Mouse (Mus musculus) midbrain, embryonic 15.5 days (tissue): ENCODE data around the gene Odf3l2. TPM values are rescaled to one million over a fixed set of nuclear protein-coding genes. Genes with fewer than 3 reads are reported as not detected.

Experiments
- ATAC-seq: fragments of 200-750 bp; cut with Nextera tagmentation; replicated peaks from 2 replicates; pipeline ENCODE4 v1.8.0; 2017; ENCODE audit warnings: moderate TSS enrichment
- H3K27ac ChIP-seq: fragments of 300-500 bp; sonication (generic); 2 replicates; pipeline ENCODE4 v1.5.1; 2015; ENCODE audit warnings: mild to moderate bottlenecking, inconsistent platforms
- H3K27me3 ChIP-seq: fragments of 300-500 bp; sonication (generic); replicated peaks from 2 replicates; pipeline ENCODE4 v1.6.1; 2015; ENCODE audit warnings: inconsistent platforms
- H3K36me3 ChIP-seq: fragments of 300-500 bp; sonication (generic); replicated peaks from 2 replicates; pipeline ENCODE4 v1.6.1; 2015; ENCODE audit warnings: inconsistent platforms
- H3K4me1 ChIP-seq: fragments of 300-500 bp; sonication (generic); 2 replicates; pipeline ENCODE4 v1.6.1; 2015; ENCODE audit warnings: inconsistent platforms
- H3K4me2 ChIP-seq: fragments of 300-500 bp; sonication (generic); 2 replicates; pipeline ENCODE4 v1.6.1; 2015; ENCODE audit warnings: inconsistent platforms, mild to moderate bottlenecking, moderate library complexity
- H3K4me3 ChIP-seq: fragments of 300-500 bp; sonication (generic); 2 replicates; pipeline ENCODE4 v1.5.1; 2015; ENCODE audit warnings: mild to moderate bottlenecking, inconsistent platforms
- H3K9ac ChIP-seq: fragments of 300-500 bp; sonication (generic); 2 replicates; pipeline ENCODE4 v1.6.1; 2015; ENCODE audit warnings: mild to moderate bottlenecking, inconsistent platforms
- H3K9me3 ChIP-seq: fragments of 300-500 bp; sonication (generic); 2 replicates; pipeline ENCODE4 v1.6.1; 2016; ENCODE audit warnings: inconsistent platforms
- WGBS: fragments of 180-500 bp; shearing (Covaris S2); methylation state at CpG from one replicate; pipeline ENCODE4 v1.1.7; 2015; ENCODE audit warnings: mixed read lengths; 5-methylcytosine and 5-hydroxymethylcytosine counted together
- polyA plus RNA-seq: library from polyadenylated mRNA; unstranded; fragments of >200 nt; fragmentation: Nextera tagmentation; extraction: Ambion mirVana; gene quantifications from 2 replicates; pipeline ENCODE4 v1.2.1, GENCODE M21; 2015

The Odf3l2 gene
- polyA plus RNA-seq, 1 experiment from 2014 or later, result 0.44 TPM

GRCm38 (mm10) chr10:79682916-79683582 is 37.5 kb upstream of the Odf3l2 start:
- Histone ChIP-seq H3K9ac (peak overlapping the region; percentile 60), H3K4me1 (peaks cover 26% of the 10 kb centered on the region), H3K4me2 (peak overlapping the region; percentile 91), H3K4me3 (peak overlapping the region; percentile 69), H3K27ac (no peak overlapping the region; the same call in 1 of the 2 replicates), H3K27me3 (no peaks in the 10 kb centered on the region), H3K9me3 (no peaks in the 10 kb centered on the region), H3K36me3 (peaks cover 8% of the 10 kb centered on the region; the same call in 1 of the 2 replicates)
- no peak for ATAC-seq
- 5% methylated on average over 10 of the region's 10 CpGs for WGBS

GRCm38 (mm10) chr10:79682551-79682915 is 37.0 kb upstream of the Odf3l2 start:
- peak overlapping the region; percentile 91 for H3K4me2 ChIP-seq
- peak; percentile 15 for ATAC-seq
- peak overlapping the region; percentile 91 for H3K27ac ChIP-seq
- H3K27me3 ChIP-seq, result no peaks in the 10 kb centered on the region
- H3K9ac ChIP-seq, result peak overlapping the region; percentile 60
- H3K9me3 ChIP-seq, result no peaks in the 10 kb centered on the region
- H3K4me3 ChIP-seq, result peak overlapping the region; percentile 69
- 1% methylated on average over 10 of the region's 10 CpGs for WGBS
- peaks cover 26% of the 10 kb centered on the region for H3K4me1 ChIP-seq
- H3K36me3 ChIP-seq, result peaks cover 6% of the 10 kb centered on the region; the same call in 1 of the 2 replicates

GRCm38 (mm10) chr10:79681591-79682245 is 36.2 kb upstream of the Odf3l2 start, which contains the start of gene Cdc34:
Gene Cdc34 (plus strand): TSS chr10:79682195.
- peaks cover 6% of the 10 kb centered on the region; the same call in 1 of the 2 replicates for H3K36me3 ChIP-seq
- H3K4me2 ChIP-seq, result peak within 1 kb of the TSS; percentile 91
- H3K27ac ChIP-seq, result peak within 1 kb of the TSS; percentile 91
- peak within 1 kb of the TSS; percentile 69 for H3K4me3 ChIP-seq
- WGBS, result under 1% methylated on average over 70 of the region's 84 CpGs
- H3K9ac ChIP-seq, result peak within 1 kb of the TSS; percentile 60
- no peaks in the 10 kb centered on the region for H3K9me3 ChIP-seq
- peak; percentile 94 for ATAC-seq
- H3K27me3 ChIP-seq, result no peaks in the 10 kb centered on the region
- H3K4me1 ChIP-seq, result peaks cover 26% of the 10 kb centered on the region

- Histone ChIP-seq H3K27me3 (no peaks in the 10 kb centered on the region), H3K4me1 (peaks cover 26% of the 10 kb centered on the region), H3K9me3 (no peaks in the 10 kb centered on the region), H3K9ac (peak overlapping the region; percentile 52), H3K27ac (peak overlapping the region; percentile 91), H3K36me3 (peaks cover 7% of the 10 kb centered on the region; the same call in 1 of the 2 replicates), H3K4me3 (peak overlapping the region; percentile 69), H3K4me2 (peak overlapping the region; percentile 67)
- WGBS, result 41% methylated on average over 11 of the region's 11 CpGs
- ATAC-seq, result peak; percentile 40
These were observed 35.3 kb upstream of the Odf3l2 start for GRCm38 (mm10) chr10:79680606-79681495.

- H3K9me3 ChIP-seq, result no peaks in the 10 kb centered on the region
- WGBS, result 61% methylated on average over 44 of the region's 44 CpGs
- peaks cover 7% of the 10 kb centered on the region; the same call in 1 of the 2 replicates for H3K36me3 ChIP-seq
- no peak overlapping the region for H3K4me3 ChIP-seq
- H3K27me3 ChIP-seq, result no peaks in the 10 kb centered on the region
- peaks cover 15% of the 10 kb centered on the region for H3K4me1 ChIP-seq
- H3K27ac ChIP-seq, result no peak overlapping the region
- no peak overlapping the region for H3K4me2 ChIP-seq
- no peak for ATAC-seq
- no peak overlapping the region for H3K9ac ChIP-seq
These were observed 30.0 kb upstream of the Odf3l2 start for GRCm38 (mm10) chr10:79675346-79676035.

GRCm38 (mm10) chr10:79673054-79673453 is 27.5 kb upstream of the Odf3l2 start:
- Histone ChIP-seq H3K27ac (no peak overlapping the region), H3K9me3 (no peaks in the 10 kb centered on the region), H3K9ac (no peak overlapping the region), H3K4me2 (no peak overlapping the region), H3K4me3 (no peak overlapping the region), H3K27me3 (no peaks in the 10 kb centered on the region), H3K36me3 (peaks cover 7% of the 10 kb centered on the region; the same call in 1 of the 2 replicates), H3K4me1 (peaks cover 26% of the 10 kb centered on the region)
- no peak for ATAC-seq
- WGBS, result 95% methylated on average over 3 of the region's 3 CpGs

GRCm38 (mm10) chr10:79672088-79672455 is 26.5 kb upstream of the Odf3l2 start:
- Histone ChIP-seq H3K4me3 (no peak overlapping the region), H3K36me3 (peaks cover 7% of the 10 kb centered on the region; the same call in 1 of the 2 replicates), H3K9ac (no peak overlapping the region), H3K27me3 (no peaks in the 10 kb centered on the region), H3K27ac (no peak overlapping the region), H3K9me3 (no peaks in the 10 kb centered on the region), H3K4me2 (no peak overlapping the region), H3K4me1 (peaks cover 32% of the 10 kb centered on the region)
- WGBS, result 62% methylated on average over 3 of the region's 3 CpGs
- no peak for ATAC-seq

- WGBS, result 69% methylated on average over 6 of the region's 6 CpGs
- no peak overlapping the region for H3K4me3 ChIP-seq
- H3K27ac ChIP-seq, result no peak overlapping the region
- H3K9ac ChIP-seq, result no peak overlapping the region
- H3K27me3 ChIP-seq, result no peaks in the 10 kb centered on the region
- H3K4me2 ChIP-seq, result no peak overlapping the region
- no peak for ATAC-seq
- no peaks in the 10 kb centered on the region for H3K9me3 ChIP-seq
- H3K36me3 ChIP-seq, result peaks cover 7% of the 10 kb centered on the region; the same call in 1 of the 2 replicates
- peaks cover 32% of the 10 kb centered on the region for H3K4me1 ChIP-seq
These were observed 26.0 kb upstream of the Odf3l2 start for GRCm38 (mm10) chr10:79671396-79672087.

GRCm38 (mm10) chr10:79670071-79670888 is 24.7 kb upstream of the Odf3l2 start:
- H3K4me1 ChIP-seq, result peaks cover 32% of the 10 kb centered on the region
- peak; percentile 34 for ATAC-seq
- no peaks in the 10 kb centered on the region for H3K27me3 ChIP-seq
- H3K4me3 ChIP-seq, result peak overlapping the region; percentile 90
- H3K9ac ChIP-seq, result peak overlapping the region; percentile 90
- peak overlapping the region; percentile 99 for H3K27ac ChIP-seq
- WGBS, result 32% methylated on average over 15 of the region's 15 CpGs
- no peaks in the 10 kb centered on the region for H3K9me3 ChIP-seq
- peaks cover under 1% of the 10 kb centered on the region; the same call in 1 of the 2 replicates for H3K36me3 ChIP-seq
- H3K4me2 ChIP-seq, result peak overlapping the region; percentile 85

GRCm38 (mm10) chr10:79669576-79670057 is 24.1 kb upstream of the Odf3l2 start:
- H3K4me3 ChIP-seq, result peak overlapping the region; percentile 90
- under 1% methylated on average over 47 of the region's 47 CpGs for WGBS
- peaks cover 32% of the 10 kb centered on the region for H3K4me1 ChIP-seq
- H3K27ac ChIP-seq, result peak overlapping the region; percentile 99
- H3K9me3 ChIP-seq, result no peaks in the 10 kb centered on the region
- peak; percentile 78 for ATAC-seq
- no peaks in the 10 kb centered on the region for H3K27me3 ChIP-seq
- no peaks in the 10 kb centered on the region; the same call in 1 of the 2 replicates for H3K36me3 ChIP-seq
- peak overlapping the region; percentile 90 for H3K9ac ChIP-seq
- H3K4me2 ChIP-seq, result peak overlapping the region; percentile 85
